Mouse (Mus musculus): Measurements from ENCODE around the gene Tulp2. TPM values are rescaled to one million over a fixed set of nuclear protein-coding genes. Genes with fewer than 3 reads are reported as not detected.

The Tulp2 gene
- polyA plus RNA-seq, 1 experiment from 2014 or later, result 1.1 TPM

GRCm38 (mm10) chr7:45539095-45539494, 57.4 kb downstream of the Tulp2 start:
- Histone ChIP-seq H3K9ac (replicated peaks; ENCODE audit: low read length) (no peak overlapping the region), H3K4me3 (ENCODE audit: low read length) (no peak overlapping the region), H3K4me1 (ENCODE audit: insufficient read depth, low read length) (peaks cover 7% of the 10 kb centered on the region), H3K27ac (ENCODE audit: low read length) (no peak overlapping the region), H3K9me3 (ENCODE audit: low read length) (no peaks in the 10 kb centered on the region), H3K27me3 (ENCODE audit: insufficient read depth, low read length) (no peaks in the 10 kb centered on the region), H3K4me2 (replicated peaks; ENCODE audit: low read depth, low read length) (no peak overlapping the region), H3K36me3 (ENCODE audit: insufficient read depth, low read length) (no peaks in the 10 kb centered on the region)
- ATAC-seq (ENCODE audit: low FRiP score, low TSS enrichment), result no peak
- 79% methylated on average over 3 of the region's 3 CpGs for WGBS

- 44% methylated on average over 2 of the region's 2 CpGs for WGBS
- no peak overlapping the region for H3K9ac ChIP-seq (replicated peaks; ENCODE audit: low read length)
These were observed 58.5 kb downstream of the Tulp2 start for GRCm38 (mm10) chr7:45540213-45540612.

GRCm38 (mm10) chr7:45544525-45544924, 62.8 kb downstream of the Tulp2 start:
- Histone ChIP-seq H3K27ac (ENCODE audit: low read length) (no peak overlapping the region), H3K4me3 (ENCODE audit: low read length) (no peak overlapping the region), H3K4me2 (replicated peaks; ENCODE audit: low read depth, low read length) (no peak overlapping the region), H3K9me3 (ENCODE audit: low read length) (peaks cover 4% of the 10 kb centered on the region; the same call in 1 of the 2 replicates), H3K9ac (replicated peaks; ENCODE audit: low read length) (no peak overlapping the region), H3K4me1 (ENCODE audit: insufficient read depth, low read length) (no peaks in the 10 kb centered on the region), H3K36me3 (ENCODE audit: insufficient read depth, low read length) (no peaks in the 10 kb centered on the region), H3K27me3 (ENCODE audit: insufficient read depth, low read length) (no peaks in the 10 kb centered on the region)
- ATAC-seq (ENCODE audit: low FRiP score, low TSS enrichment), result no peak
- WGBS, result 97% methylated on average over 1 of the region's 1 CpGs

More at GRCm38 (mm10) chr7:45540213-45540612, 58.5 kb downstream of the Tulp2 start:
- Histone ChIP-seq H3K36me3 (ENCODE audit: insufficient read depth, low read length) (no peaks in the 10 kb centered on the region), H3K4me3 (ENCODE audit: low read length) (no peak overlapping the region), H3K4me2 (replicated peaks; ENCODE audit: low read depth, low read length) (no peak overlapping the region), H3K27me3 (ENCODE audit: insufficient read depth, low read length) (no peaks in the 10 kb centered on the region), H3K4me1 (ENCODE audit: insufficient read depth, low read length) (peaks cover 7% of the 10 kb centered on the region), H3K9me3 (ENCODE audit: low read length) (peaks cover 4% of the 10 kb centered on the region; the same call in 1 of the 2 replicates), H3K27ac (ENCODE audit: low read length) (no peak overlapping the region)
- no peak for ATAC-seq (ENCODE audit: low FRiP score, low TSS enrichment)

- 89% methylated on average over 16 of the region's 16 CpGs for WGBS
- H3K4me2 ChIP-seq (replicated peaks; ENCODE audit: low read depth, low read length), result no peak overlapping the region
- no peaks in the 10 kb centered on the region for H3K36me3 ChIP-seq (ENCODE audit: insufficient read depth, low read length)
- no peaks in the 10 kb centered on the region for H3K9me3 ChIP-seq (ENCODE audit: low read length)
- no peaks in the 10 kb centered on the region for H3K27me3 ChIP-seq (ENCODE audit: insufficient read depth, low read length)
- H3K9ac ChIP-seq (replicated peaks; ENCODE audit: low read length), result no peak overlapping the region
- H3K4me3 ChIP-seq (ENCODE audit: low read length), result no peak overlapping the region
- peaks cover 4% of the 10 kb centered on the region; the same call in 1 of the 2 replicates for H3K4me1 ChIP-seq (ENCODE audit: insufficient read depth, low read length)
- H3K27ac ChIP-seq (ENCODE audit: low read length), result no peak overlapping the region
- no peak for ATAC-seq (ENCODE audit: low FRiP score, low TSS enrichment)
These were observed 68.2 kb downstream of the Tulp2 start for GRCm38 (mm10) chr7:45549641-45550436.

- Histone ChIP-seq H3K9ac (replicated peaks; ENCODE audit: low read length) (no peak overlapping the region), H3K9me3 (ENCODE audit: low read length) (no peaks in the 10 kb centered on the region), H3K4me3 (ENCODE audit: low read length) (no peak overlapping the region), H3K27me3 (ENCODE audit: insufficient read depth, low read length) (no peaks in the 10 kb centered on the region), H3K4me2 (replicated peaks; ENCODE audit: low read depth, low read length) (no peak overlapping the region), H3K36me3 (ENCODE audit: insufficient read depth, low read length) (no peaks in the 10 kb centered on the region), H3K4me1 (ENCODE audit: insufficient read depth, low read length) (peaks cover 4% of the 10 kb centered on the region; the same call in 1 of the 2 replicates), H3K27ac (ENCODE audit: low read length) (no peak overlapping the region)
- WGBS, result 78% methylated on average over 11 of the region's 11 CpGs
- ATAC-seq (ENCODE audit: low FRiP score, low TSS enrichment), result no peak
These were observed 69.3 kb downstream of the Tulp2 start for GRCm38 (mm10) chr7:45550821-45551511.

- Histone ChIP-seq H3K36me3 (ENCODE audit: insufficient read depth, low read length) (no peaks in the 10 kb centered on the region), H3K27ac (ENCODE audit: low read length) (no peak overlapping the region), H3K4me1 (ENCODE audit: insufficient read depth, low read length) (peaks cover 4% of the 10 kb centered on the region; the same call in 1 of the 2 replicates), H3K4me3 (ENCODE audit: low read length) (no peak overlapping the region), H3K9me3 (ENCODE audit: low read length) (no peaks in the 10 kb centered on the region), H3K27me3 (ENCODE audit: insufficient read depth, low read length) (no peaks in the 10 kb centered on the region), H3K9ac (replicated peaks; ENCODE audit: low read length) (no peak overlapping the region), H3K4me2 (replicated peaks; ENCODE audit: low read depth, low read length) (no peak overlapping the region)
- 80% methylated on average over 8 of the region's 8 CpGs for WGBS
- ATAC-seq (ENCODE audit: low FRiP score, low TSS enrichment), result no peak
These were observed 69.8 kb downstream of the Tulp2 start for GRCm38 (mm10) chr7:45551512-45551883.

- H3K36me3 ChIP-seq (ENCODE audit: insufficient read depth, low read length), result no peaks in the 10 kb centered on the region
- H3K9ac ChIP-seq (replicated peaks; ENCODE audit: low read length), result 0 out of 2 replicates have a peak overlapping the region, but pooled peaks have one; percentile 7
- peak overlapping the region; percentile 61 for H3K27ac ChIP-seq (ENCODE audit: low read length)
- peaks cover 4% of the 10 kb centered on the region; the same call in 1 of the 2 replicates for H3K4me1 ChIP-seq (ENCODE audit: insufficient read depth, low read length)
- no peak overlapping the region for H3K4me2 ChIP-seq (replicated peaks; ENCODE audit: low read depth, low read length)
- no peak overlapping the region for H3K4me3 ChIP-seq (ENCODE audit: low read length)
- no peak for ATAC-seq (ENCODE audit: low FRiP score, low TSS enrichment)
- H3K9me3 ChIP-seq (ENCODE audit: low read length), result no peaks in the 10 kb centered on the region
- H3K27me3 ChIP-seq (ENCODE audit: insufficient read depth, low read length), result no peaks in the 10 kb centered on the region
- WGBS, result 63% methylated on average over 8 of the region's 8 CpGs
These were observed 71.8 kb downstream of the Tulp2 start for GRCm38 (mm10) chr7:45553519-45553918.

- Histone ChIP-seq H3K27ac (ENCODE audit: low read length) (peak overlapping the region; percentile 61), H3K4me1 (ENCODE audit: insufficient read depth, low read length) (peaks cover 4% of the 10 kb centered on the region; the same call in 1 of the 2 replicates), H3K27me3 (ENCODE audit: insufficient read depth, low read length) (no peaks in the 10 kb centered on the region), H3K9me3 (ENCODE audit: low read length) (no peaks in the 10 kb centered on the region), H3K4me2 (replicated peaks; ENCODE audit: low read depth, low read length) (no peak overlapping the region), H3K36me3 (ENCODE audit: insufficient read depth, low read length) (no peaks in the 10 kb centered on the region), H3K4me3 (ENCODE audit: low read length) (no peak overlapping the region), H3K9ac (replicated peaks; ENCODE audit: low read length) (0 out of 2 replicates have a peak overlapping the region, but pooled peaks have one; percentile 7)
- no peak for ATAC-seq (ENCODE audit: low FRiP score, low TSS enrichment)
- 93% methylated on average over 2 of the region's 2 CpGs for WGBS
These were observed 72.3 kb downstream of the Tulp2 start for GRCm38 (mm10) chr7:45553990-45554389.

- peak within 1 kb of the TSS; percentile 7; the same call in 1 of the 2 replicates for H3K4me3 ChIP-seq (ENCODE audit: low read length)
- no peaks in the 10 kb centered on the region for H3K27me3 ChIP-seq (ENCODE audit: insufficient read depth, low read length)
- H3K4me2 ChIP-seq (replicated peaks; ENCODE audit: low read depth, low read length), result peak within 1 kb of the TSS; percentile 0
- H3K27ac ChIP-seq (ENCODE audit: low read length), result peak within 1 kb of the TSS; percentile 61
- peaks cover 4% of the 10 kb centered on the region; the same call in 1 of the 2 replicates for H3K4me1 ChIP-seq (ENCODE audit: insufficient read depth, low read length)
- ATAC-seq (ENCODE audit: low FRiP score, low TSS enrichment), result peak; percentile 69
- no peaks in the 10 kb centered on the region for H3K36me3 ChIP-seq (ENCODE audit: insufficient read depth, low read length)
- H3K9ac ChIP-seq (replicated peaks; ENCODE audit: low read length), result 0 out of 2 replicates have a peak within 1 kb of the TSS, but pooled peaks have one; percentile 7
- 2% methylated on average over 8 of the region's 8 CpGs for WGBS
- H3K9me3 ChIP-seq (ENCODE audit: low read length), result no peaks in the 10 kb centered on the region
These were observed 73.1 kb downstream of the Tulp2 start, which contains the start of gene Hsd17b14 for GRCm38 (mm10) chr7:45554744-45555143. Gene Hsd17b14, plus strand, starts transcription at chr7:45554893.
